Mouse (Mus musculus) lung, embryonic 15.5 days (tissue): ENCODE measurements at regions not wholly inside any gene's neighbourhood (a gene's known extent, or its start where the extent isn't known, plus 50 kb on each side); places are given as distances from the start of the nearest gene placed in this dataset.

Experiments
- ATAC-seq: fragments of 200-750 bp; cut with Nextera tagmentation; 2 replicates; pipeline ENCODE4 v1.8.0; 2017; ENCODE audit warnings: moderate number of reproducible peaks, borderline replicate concordance; ENCODE audit not compliant: low FRiP score, low TSS enrichment; ENCODE audit errors: extremely low read depth
- H3K27ac ChIP-seq: fragments of 300-500 bp; sonication (generic); 2 replicates; pipeline ENCODE4 v1.5.1; 2015; ENCODE audit warnings: moderate library complexity, mild to moderate bottlenecking, inconsistent platforms
- H3K27me3 ChIP-seq: fragments of 300-500 bp; sonication (generic); 2 replicates; pipeline ENCODE4 v1.6.1; 2015; ENCODE audit warnings: inconsistent platforms
- H3K36me3 ChIP-seq: fragments of 300-500 bp; sonication (generic); 2 replicates; pipeline ENCODE4 v1.6.1; 2015; ENCODE audit warnings: inconsistent platforms
- H3K4me1 ChIP-seq: fragments of 300-500 bp; sonication (generic); 2 replicates; pipeline ENCODE4 v1.6.1; 2015; ENCODE audit warnings: inconsistent platforms
- H3K4me2 ChIP-seq: fragments of 300-500 bp; sonication (generic); 2 replicates; pipeline ENCODE4 v1.6.1; 2015; ENCODE audit warnings: inconsistent platforms, mild to moderate bottlenecking, moderate library complexity
- H3K4me3 ChIP-seq: fragments of 300-500 bp; sonication (generic); 2 replicates; pipeline ENCODE4 v1.5.1; 2015; ENCODE audit warnings: mild to moderate bottlenecking, inconsistent platforms
- H3K9ac ChIP-seq: fragments of 300-500 bp; sonication (generic); 2 replicates; pipeline ENCODE4 v1.6.1; 2015; ENCODE audit warnings: inconsistent platforms
- H3K9me3 ChIP-seq: fragments of 300-500 bp; sonication (generic); 2 replicates; pipeline ENCODE4 v1.6.1; 2016; ENCODE audit warnings: inconsistent platforms
- WGBS: fragments of 180-500 bp; shearing (Covaris S2); methylation state at CpG from one replicate; pipeline ENCODE4 v1.1.7; 2015; 5-methylcytosine and 5-hydroxymethylcytosine counted together

DNA sequence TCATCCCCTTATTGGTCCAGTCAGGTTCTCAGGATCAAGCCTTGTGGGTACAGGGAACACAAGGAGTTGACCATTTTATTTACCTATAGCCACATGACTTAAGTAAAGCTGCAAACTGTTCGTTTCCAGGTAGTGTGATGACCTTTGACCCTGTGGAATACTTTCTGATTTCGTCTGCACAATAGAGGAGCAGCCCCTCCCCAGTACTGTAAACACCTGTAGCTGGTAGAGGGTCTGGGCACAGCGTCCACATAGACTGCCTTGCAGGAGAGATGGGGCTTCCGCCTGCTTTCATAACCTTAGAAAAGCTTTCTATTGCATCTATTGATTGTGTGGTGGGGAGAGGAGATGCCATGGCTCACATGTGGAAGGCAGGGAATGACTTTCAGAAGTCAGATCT is 105.2 kb upstream of the Tsc22d1 start:
- 45% methylated on average over 4 of the region's 4 CpGs for WGBS
- H3K9me3 ChIP-seq: no peaks in the 10 kb centered on the region
- H3K4me2 ChIP-seq: no peak overlapping the region
- H3K4me3 ChIP-seq: no peak overlapping the region
- no peak overlapping the region for H3K9ac ChIP-seq
- H3K4me1 ChIP-seq: peaks cover 23% of the 10 kb centered on the region
- no peaks in the 10 kb centered on the region for H3K36me3 ChIP-seq
- no peak for ATAC-seq
- no peak overlapping the region for H3K27ac ChIP-seq
- no peaks in the 10 kb centered on the region for H3K27me3 ChIP-seq

DNA sequence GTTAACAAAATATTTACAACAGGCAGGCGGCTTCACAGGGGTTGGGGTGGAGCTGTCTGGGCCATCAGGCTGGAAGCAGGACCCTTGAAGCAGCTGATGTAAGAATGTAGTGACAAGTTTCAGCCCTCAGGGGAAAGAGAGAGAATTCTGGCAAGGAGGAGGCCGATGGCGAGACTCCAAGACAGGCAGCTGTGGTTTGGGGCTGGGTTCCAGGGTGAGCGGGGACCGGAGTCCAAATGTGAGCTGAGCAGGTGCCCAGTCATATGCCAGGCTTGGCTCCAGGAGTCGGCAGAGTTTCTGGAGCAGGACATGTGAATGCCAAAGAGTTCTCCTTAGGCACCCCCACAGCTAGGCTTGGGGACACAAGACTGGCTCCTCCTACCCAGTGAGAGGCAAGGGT is 104.5 kb upstream of the Tsc22d1 start:
- Histone ChIP-seq H3K27ac (no peak overlapping the region), H3K9ac (no peak overlapping the region), H3K4me1 (peaks cover 23% of the 10 kb centered on the region), H3K36me3 (no peaks in the 10 kb centered on the region), H3K4me3 (no peak overlapping the region), H3K27me3 (no peaks in the 10 kb centered on the region), H3K4me2 (no peak overlapping the region), H3K9me3 (no peaks in the 10 kb centered on the region)
- 39% methylated on average over 6 of the region's 6 CpGs for WGBS
- ATAC-seq: peak; percentile 70

DNA sequence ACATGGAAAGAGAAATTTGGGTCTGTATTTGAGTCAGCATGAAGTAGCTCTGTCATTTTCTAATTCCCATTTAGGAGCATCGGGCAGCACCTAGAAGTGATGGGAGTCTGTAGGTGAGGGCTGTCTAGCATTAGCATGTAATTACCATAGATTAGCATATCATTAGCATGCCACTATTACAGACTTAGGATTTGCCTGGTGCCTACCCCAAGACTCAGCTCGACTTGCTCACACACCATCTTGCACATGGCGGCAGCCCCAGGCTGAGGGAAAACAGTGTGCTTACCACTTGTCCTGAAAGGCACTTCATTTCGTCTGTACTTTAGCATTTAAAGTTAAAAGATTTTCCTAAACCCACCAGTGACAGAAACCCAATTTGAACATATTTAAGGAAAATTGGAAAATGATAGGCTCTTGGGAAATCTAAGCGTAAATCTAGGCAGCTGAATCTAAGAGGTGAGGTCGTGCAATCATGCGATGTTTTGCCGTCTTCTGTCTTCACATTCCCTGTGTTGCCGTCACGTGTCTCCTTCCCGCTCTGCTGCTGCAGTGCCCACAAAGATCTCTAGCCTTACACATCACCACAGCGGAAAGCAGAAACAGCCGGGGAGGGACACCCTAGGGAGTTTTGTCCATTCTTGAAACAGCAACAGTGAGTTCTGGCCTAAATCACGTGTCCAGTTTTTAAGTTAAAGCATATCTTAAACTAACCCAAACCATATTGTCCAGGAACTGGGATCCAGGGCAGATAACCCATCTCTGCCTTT is 101.2 kb upstream of the Tsc22d1 start:
- Histone ChIP-seq H3K4me2 (no peak overlapping the region), H3K4me3 (no peak overlapping the region), H3K27me3 (no peaks in the 10 kb centered on the region), H3K9me3 (peaks cover 4% of the 10 kb centered on the region; the same call in 1 of the 2 replicates), H3K9ac (no peak overlapping the region), H3K4me1 (peaks cover 13% of the 10 kb centered on the region), H3K27ac (no peak overlapping the region), H3K36me3 (no peaks in the 10 kb centered on the region)
- ATAC-seq: no peak
- WGBS: 82% methylated on average over 14 of the region's 14 CpGs

DNA sequence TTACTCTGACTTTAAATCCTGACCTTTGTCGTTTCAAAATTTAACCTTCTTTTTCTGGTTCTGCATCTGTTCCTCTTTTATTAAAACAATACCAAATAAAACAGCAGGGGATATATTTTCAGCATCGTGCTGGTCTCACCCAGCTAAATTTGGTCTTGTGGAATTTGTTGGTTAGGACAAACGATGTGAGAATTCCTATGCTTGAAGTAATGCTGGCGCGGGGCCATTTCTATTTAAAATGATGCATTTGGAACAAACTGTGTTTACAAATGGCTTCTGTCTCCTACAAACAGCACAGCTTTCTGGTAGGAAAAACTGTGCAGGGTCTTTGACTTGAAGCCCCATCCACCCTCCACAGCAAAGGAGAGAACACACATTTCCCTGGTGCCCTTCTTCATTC is 96.3 kb upstream of the Tsc22d1 start:
- Histone ChIP-seq H3K36me3 (no peaks in the 10 kb centered on the region), H3K4me3 (no peak overlapping the region), H3K27ac (peak overlapping the region; percentile 72), H3K27me3 (no peaks in the 10 kb centered on the region), H3K4me2 (no peak overlapping the region), H3K9me3 (peaks cover 4% of the 10 kb centered on the region; the same call in 1 of the 2 replicates), H3K4me1 (no peaks in the 10 kb centered on the region), H3K9ac (no peak overlapping the region)
- ATAC-seq: peak; percentile 73; the same call in 1 of the 2 replicates
- WGBS: 52% methylated on average over 5 of the region's 5 CpGs

DNA sequence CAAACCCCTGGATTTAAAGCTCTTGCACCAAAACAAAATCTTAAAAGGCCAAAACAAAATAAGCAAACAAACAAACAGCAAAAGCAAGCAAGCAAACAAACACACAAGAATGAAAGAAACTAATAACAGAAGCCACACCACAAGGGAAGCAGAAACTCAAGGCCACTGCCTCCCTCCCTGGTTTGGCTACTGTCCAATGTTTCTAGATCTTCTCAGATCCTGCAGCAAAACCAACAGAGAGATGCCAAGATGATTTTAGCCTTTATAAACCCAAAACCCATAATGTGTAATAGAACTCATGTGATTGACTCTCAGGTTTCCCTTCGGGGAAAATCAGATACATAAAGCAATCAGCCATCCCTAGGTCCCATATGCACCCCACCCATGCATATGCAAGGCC is 90.5 kb upstream of the Tsc22d1 start:
- WGBS: 78% methylated on average over 1 of the region's 1 CpGs
- H3K4me3 ChIP-seq: no peak overlapping the region
- no peak overlapping the region for H3K4me2 ChIP-seq
- 0 out of 2 replicates have a peak, but pooled peaks cover 2% of the 10 kb centered on the region for H3K4me1 ChIP-seq
- ATAC-seq: no peak
- H3K9me3 ChIP-seq: no peaks in the 10 kb centered on the region
- H3K27ac ChIP-seq: no peak overlapping the region
- no peaks in the 10 kb centered on the region for H3K36me3 ChIP-seq
- no peak overlapping the region for H3K9ac ChIP-seq
- no peaks in the 10 kb centered on the region for H3K27me3 ChIP-seq

DNA sequence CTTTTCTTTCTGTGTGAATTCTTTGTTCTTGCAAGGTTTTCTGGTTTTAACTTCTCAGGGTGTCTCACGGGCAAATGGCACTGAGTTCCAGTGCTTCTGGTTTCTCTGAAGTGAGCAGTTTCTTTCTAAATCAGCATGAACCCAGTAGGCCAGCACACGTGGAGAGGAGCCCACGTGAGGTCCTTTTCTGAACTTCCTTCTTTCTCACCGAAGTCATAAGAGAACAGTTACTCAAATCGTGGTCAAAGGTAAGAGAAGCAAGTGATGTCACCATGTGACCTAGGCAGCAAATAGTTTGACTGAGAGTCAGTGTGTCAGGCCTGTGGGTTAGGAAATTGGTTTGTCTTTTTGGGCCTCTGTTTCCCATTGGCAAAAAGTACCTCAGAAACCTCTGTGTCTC is 84.8 kb upstream of the Tsc22d1 start:
- H3K9ac ChIP-seq: no peak overlapping the region
- no peaks in the 10 kb centered on the region for H3K27me3 ChIP-seq
- no peaks in the 10 kb centered on the region for H3K9me3 ChIP-seq
- H3K27ac ChIP-seq: no peak overlapping the region
- WGBS: 64% methylated on average over 5 of the region's 5 CpGs
- H3K4me1 ChIP-seq: no peaks in the 10 kb centered on the region
- no peak overlapping the region for H3K4me2 ChIP-seq
- no peaks in the 10 kb centered on the region for H3K36me3 ChIP-seq
- ATAC-seq: no peak
- no peak overlapping the region for H3K4me3 ChIP-seq

DNA sequence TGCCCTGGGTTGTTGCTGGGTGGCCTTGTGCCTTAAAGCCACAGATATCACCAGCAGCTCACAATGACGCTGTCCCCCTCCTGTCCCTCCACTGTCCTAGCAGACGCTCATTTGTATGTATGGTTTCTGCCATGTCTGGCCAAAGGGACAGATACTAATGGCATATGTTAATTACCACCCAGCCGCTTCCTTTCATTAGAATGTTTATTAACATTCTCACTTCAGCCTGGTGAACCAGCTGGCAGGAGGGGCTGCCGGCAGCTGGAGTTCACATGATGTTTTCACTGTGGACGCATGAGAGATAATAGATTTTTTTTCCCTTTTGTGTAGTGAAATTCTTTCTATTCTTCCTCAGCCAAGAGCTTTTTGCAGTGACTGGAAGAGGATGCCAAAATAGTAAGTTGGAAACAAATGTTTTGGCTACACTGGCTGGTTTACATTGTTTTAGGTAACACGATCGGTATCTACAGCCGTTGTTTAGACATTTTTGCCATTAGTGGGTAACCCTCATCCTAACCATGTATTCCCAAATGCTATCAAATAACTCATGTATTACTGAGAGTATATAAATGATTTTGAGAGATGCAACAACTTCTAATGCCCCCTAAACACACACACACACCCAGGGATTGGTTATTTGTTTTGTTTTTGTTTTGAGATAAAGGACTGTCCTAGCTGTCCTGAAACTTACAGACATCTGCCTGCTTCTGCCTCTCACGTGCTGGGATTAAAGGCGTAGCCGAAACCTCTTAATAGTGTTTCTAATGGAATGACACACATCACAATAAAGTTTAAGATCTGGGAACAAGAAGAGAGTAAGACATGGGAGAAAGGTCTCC is 83.0 kb upstream of the Tsc22d1 start:
- Histone ChIP-seq H3K4me1 (no peaks in the 10 kb centered on the region), H3K9ac (no peak overlapping the region), H3K27me3 (no peaks in the 10 kb centered on the region), H3K4me3 (no peak overlapping the region), H3K9me3 (no peaks in the 10 kb centered on the region), H3K4me2 (0 out of 2 replicates have a peak overlapping the region, but pooled peaks have one; percentile 5), H3K27ac (no peak overlapping the region), H3K36me3 (no peaks in the 10 kb centered on the region)
- ATAC-seq: no peak
- 39% methylated on average over 11 of the region's 11 CpGs for WGBS

DNA sequence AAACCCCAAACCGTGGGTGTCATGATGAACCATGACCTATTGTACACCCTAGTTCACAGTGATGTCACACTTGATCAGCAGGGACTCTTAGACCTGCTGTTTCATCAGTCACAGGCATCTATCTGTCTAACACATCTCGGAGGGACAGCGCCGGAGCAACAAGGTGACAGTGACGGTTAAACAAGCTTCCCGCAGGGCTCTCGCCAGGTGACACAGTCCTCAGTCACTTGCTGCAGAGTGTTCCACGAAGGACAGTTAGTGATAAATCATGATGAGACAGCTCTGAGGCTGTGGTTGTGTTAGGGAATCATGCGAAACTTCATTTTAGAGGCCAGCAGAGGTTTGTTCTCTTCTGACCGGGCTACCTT is 82.4 kb upstream of the Tsc22d1 start:
- WGBS: 39% methylated on average over 10 of the region's 10 CpGs

DNA sequence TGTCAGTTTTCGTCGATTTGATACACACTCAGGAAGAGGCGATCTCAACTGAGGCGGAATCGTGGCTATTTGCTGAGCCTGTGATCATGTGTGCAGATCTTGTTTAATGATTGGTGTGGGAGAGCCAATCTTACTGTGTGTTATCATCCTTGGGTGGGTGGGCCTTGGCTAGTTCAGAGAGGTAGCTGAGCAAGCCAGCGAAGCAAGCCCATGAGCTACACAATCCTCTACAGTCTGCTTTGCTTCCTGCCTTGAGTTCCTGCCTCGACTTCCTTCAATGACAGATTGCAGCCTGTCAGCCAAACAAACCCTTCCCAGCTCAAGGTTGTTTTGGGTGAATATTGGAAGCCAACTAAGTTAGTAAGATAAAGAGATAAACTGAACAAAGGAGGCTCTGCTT is 74.0 kb upstream of the Tsc22d1 start:
- WGBS: 81% methylated on average over 7 of the region's 7 CpGs

More for the DNA sequence above, 82.4 kb upstream of the Tsc22d1 start:
- no peak for ATAC-seq
- Histone ChIP-seq H3K4me3 (no peak overlapping the region), H3K27ac (no peak overlapping the region), H3K4me1 (no peaks in the 10 kb centered on the region), H3K9me3 (no peaks in the 10 kb centered on the region), H3K4me2 (no peak overlapping the region), H3K27me3 (no peaks in the 10 kb centered on the region), H3K9ac (no peak overlapping the region), H3K36me3 (no peaks in the 10 kb centered on the region)

DNA sequence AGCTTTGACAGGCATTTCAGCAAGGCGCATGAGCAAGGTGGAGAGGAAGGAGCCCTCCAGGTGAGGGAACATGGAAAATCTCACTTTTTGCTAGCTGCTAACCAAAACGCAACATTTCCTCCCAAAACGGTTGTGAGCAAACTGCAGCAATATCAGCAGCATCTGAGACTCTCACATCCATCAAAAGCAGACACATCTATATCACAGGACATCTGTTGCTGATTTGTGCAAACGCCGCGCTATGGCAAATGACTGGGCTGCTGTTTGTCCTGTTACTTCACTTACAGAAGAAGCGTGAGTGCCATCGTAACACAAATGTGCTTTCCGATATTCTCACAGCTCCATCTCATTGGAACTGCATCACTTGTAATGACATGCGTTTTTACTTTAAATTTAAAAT is 73.5 kb upstream of the Tsc22d1 start:
- H3K4me2 ChIP-seq: no peak overlapping the region
- H3K4me3 ChIP-seq: no peak overlapping the region
- ATAC-seq: no peak
- no peaks in the 10 kb centered on the region for H3K9me3 ChIP-seq
- H3K27me3 ChIP-seq: no peaks in the 10 kb centered on the region
- H3K4me1 ChIP-seq: no peaks in the 10 kb centered on the region
- 77% methylated on average over 10 of the region's 10 CpGs for WGBS
- H3K9ac ChIP-seq: no peak overlapping the region
- H3K36me3 ChIP-seq: no peaks in the 10 kb centered on the region
- no peak overlapping the region for H3K27ac ChIP-seq

More for the DNA sequence above, 74.0 kb upstream of the Tsc22d1 start:
- Histone ChIP-seq H3K4me1 (no peaks in the 10 kb centered on the region), H3K27ac (no peak overlapping the region), H3K27me3 (no peaks in the 10 kb centered on the region), H3K4me3 (no peak overlapping the region), H3K9ac (no peak overlapping the region), H3K9me3 (no peaks in the 10 kb centered on the region), H3K4me2 (no peak overlapping the region), H3K36me3 (no peaks in the 10 kb centered on the region)
- ATAC-seq: no peak

DNA sequence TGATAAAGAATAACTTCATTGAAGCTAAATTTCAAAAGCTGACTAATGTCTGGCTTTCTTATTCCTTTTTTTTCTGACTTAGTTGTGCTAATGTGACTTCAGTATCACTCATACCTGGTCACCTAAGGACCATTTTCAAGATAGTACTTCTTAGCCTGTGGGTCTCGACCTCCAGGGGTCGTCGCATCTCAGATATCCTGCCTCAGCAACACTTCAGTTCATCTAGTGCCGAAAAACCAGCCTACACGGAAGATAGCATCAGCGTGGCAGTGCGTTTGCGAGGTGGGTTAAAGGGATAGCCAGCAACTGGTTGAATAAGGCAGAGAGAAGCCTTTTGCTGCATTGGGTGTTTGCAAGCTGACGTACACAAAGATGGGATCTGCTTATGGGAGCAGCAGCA is 62.9 kb upstream of the Tsc22d1 start:
- no peaks in the 10 kb centered on the region for H3K36me3 ChIP-seq
- no peak for ATAC-seq
- H3K9ac ChIP-seq: no peak overlapping the region
- no peaks in the 10 kb centered on the region for H3K4me1 ChIP-seq
- no peaks in the 10 kb centered on the region for H3K9me3 ChIP-seq
- WGBS: 44% methylated on average over 9 of the region's 9 CpGs
- no peaks in the 10 kb centered on the region for H3K27me3 ChIP-seq
- H3K4me2 ChIP-seq: no peak overlapping the region
- H3K27ac ChIP-seq: no peak overlapping the region
- H3K4me3 ChIP-seq: no peak overlapping the region

DNA sequence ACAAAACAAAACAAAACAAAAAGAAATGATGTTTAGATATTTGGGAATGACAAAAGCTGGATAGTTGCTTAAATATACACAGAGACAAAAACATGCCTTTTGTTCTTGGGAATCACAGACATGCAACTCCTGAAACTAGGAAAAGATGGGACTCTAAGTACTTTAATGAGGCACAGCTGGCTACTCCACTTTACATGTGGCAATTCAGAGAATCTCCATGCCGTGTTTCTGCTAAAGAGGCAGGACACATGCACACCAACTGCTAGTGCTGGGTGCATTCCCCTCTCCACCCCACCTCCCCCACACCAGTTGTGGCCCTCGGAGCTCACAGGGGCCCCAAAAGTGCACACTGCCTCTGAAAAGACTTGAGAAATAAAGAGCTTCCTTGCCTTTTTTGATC is 58.6 kb upstream of the Tsc22d1 start:
- WGBS: 71% methylated on average over 2 of the region's 2 CpGs
- Histone ChIP-seq H3K4me2 (no peak overlapping the region), H3K9me3 (no peaks in the 10 kb centered on the region)

More for the DNA sequence above, 58.6 kb upstream of the Tsc22d1 start:
- Histone ChIP-seq H3K36me3 (no peaks in the 10 kb centered on the region), H3K4me1 (peaks cover 14% of the 10 kb centered on the region; the same call in 1 of the 2 replicates), H3K4me3 (no peak overlapping the region), H3K9ac (no peak overlapping the region), H3K27ac (no peak overlapping the region), H3K27me3 (no peaks in the 10 kb centered on the region)
- no peak for ATAC-seq
